Mouse (Mus musculus): ENCODE measurements around the gene Axdnd1. TPM values are rescaled to one million over a fixed set of nuclear protein-coding genes. Genes with fewer than 3 reads are reported as not detected.
"Not testable (repeated sequence)": the region's sequence is repeated elsewhere in the genome, so short reads cannot be mapped to it uniquely, and the experiment has no call there.

The Axdnd1 gene
- polyA plus RNA-seq, 1 experiment from 2014 or later: 0.36 TPM

DNA sequence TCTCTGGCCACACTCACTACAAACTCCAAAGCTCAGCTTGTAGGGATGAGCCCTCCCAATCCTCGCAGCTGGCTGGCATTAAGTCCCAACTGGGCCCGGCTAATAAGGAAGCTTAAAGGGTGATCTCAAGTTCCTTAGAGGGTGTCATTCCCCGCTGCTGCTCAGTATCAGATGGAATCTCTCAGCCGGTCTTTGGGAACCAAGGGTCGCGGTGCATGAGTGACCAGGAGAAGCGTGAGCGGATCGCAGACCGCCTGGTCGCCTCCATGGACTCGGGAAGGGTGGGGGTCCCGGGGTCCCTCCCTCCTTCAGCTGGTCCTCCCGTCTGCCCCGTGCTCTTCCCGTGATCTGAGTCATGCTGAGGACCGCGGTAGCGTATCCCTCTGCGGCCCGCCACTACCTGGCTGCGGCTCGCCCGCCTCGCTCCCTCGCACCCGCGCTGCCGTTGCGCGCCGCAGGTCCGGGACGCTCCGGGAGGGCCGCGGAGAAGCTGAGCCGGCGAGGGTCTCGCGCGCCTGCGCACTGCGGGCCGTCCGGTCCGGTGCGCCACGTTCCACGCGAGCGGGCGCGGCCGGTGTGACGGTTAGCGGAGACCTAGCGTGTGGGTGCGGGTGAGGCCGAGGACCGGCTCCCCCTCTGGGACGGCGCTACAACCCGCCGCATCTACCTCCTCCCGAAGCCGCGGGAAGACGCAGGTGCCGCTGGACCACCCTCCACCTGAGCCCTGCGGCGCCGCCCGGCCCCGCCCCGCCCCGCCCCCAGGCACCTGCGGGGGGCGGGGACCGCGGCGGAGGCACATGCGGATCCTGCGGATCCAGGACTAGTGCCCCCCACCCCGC is 117.8 kb downstream of the Axdnd1 start, which contains the start of gene Tdrd5:
Tdrd5 (minus strand) TSS at position 754 of the 839 bp plus-strand sequence.
- Histone ChIP-seq H3K4me2 (replicated peaks; ENCODE audit: low read depth, low read length) (peak within 1 kb of the TSS; percentile 99), H3K4me3 (ENCODE audit: low read length) (peak within 1 kb of the TSS; percentile 70), H3K27me3 (ENCODE audit: insufficient read depth, low read length) (peaks cover 40% of the 10 kb centered on the region), H3K9ac (replicated peaks; ENCODE audit: low read length) (peak within 1 kb of the TSS; percentile 60), H3K27ac (ENCODE audit: low read length) (no peak within 1 kb of the TSS), H3K36me3 (ENCODE audit: insufficient read depth, low read length) (no peaks in the 10 kb centered on the region), H3K9me3 (ENCODE audit: low read length) (0 out of 2 replicates have a peak, but pooled peaks cover 4% of the 10 kb centered on the region), H3K4me1 (ENCODE audit: insufficient read depth, low read length) (peaks cover 4% of the 10 kb centered on the region; the same call in 1 of the 2 replicates)
- ATAC-seq (ENCODE audit: low FRiP score, low TSS enrichment): peak; percentile 83
- WGBS: under 1% methylated on average over 72 of the region's 85 CpGs

DNA sequence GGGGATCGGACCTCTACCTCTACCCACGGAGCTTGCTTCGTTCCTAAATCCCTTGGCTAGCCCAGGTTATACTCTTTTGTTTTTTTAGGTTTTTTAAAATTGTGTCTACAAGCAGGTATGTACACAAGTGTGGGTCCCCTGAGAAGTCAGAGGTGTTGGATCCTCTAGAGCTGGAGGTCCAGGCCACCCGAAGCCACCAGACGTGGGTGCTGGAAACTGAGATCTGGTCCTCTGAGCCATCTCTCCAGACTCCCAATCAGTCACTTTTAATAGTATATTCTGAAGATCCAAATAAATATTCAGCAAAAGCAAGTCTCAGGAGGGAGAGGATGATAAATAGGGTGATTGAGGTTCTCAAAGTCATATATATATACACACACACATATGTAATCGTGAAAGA is 130.9 kb downstream of the Axdnd1 start:
- ATAC-seq (ENCODE audit: low FRiP score, low TSS enrichment): no peak
- H3K4me1 ChIP-seq (ENCODE audit: insufficient read depth, low read length): no peaks in the 10 kb centered on the region
- H3K36me3 ChIP-seq (ENCODE audit: insufficient read depth, low read length): no peaks in the 10 kb centered on the region
- no peaks in the 10 kb centered on the region for H3K9me3 ChIP-seq (ENCODE audit: low read length)
- 94% methylated on average over 6 of the region's 6 CpGs for WGBS
- no peak overlapping the region for H3K4me2 ChIP-seq (replicated peaks; ENCODE audit: low read depth, low read length)
- no peak overlapping the region for H3K4me3 ChIP-seq (ENCODE audit: low read length)
- no peak overlapping the region for H3K9ac ChIP-seq (replicated peaks; ENCODE audit: low read length)
- H3K27me3 ChIP-seq (ENCODE audit: insufficient read depth, low read length): no peaks in the 10 kb centered on the region
- H3K27ac ChIP-seq (ENCODE audit: low read length): no peak overlapping the region

DNA sequence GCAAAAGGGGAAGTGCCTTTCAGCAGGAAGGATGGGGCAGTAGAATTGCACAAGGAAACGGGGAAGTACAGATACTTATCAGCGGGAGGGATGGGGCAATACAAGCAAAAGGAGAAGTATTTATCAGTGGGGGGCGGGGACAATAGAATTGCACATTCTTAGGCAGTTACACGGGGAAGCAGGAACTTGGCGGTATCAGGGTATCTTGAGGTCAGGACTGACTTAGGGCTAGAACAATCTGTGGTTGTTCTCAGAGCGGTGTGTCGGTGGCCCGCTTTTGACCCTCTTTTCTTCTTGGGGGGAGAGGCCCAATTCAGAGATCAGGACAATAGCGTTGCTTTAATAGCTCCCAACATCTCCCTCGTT is 131.8 kb downstream of the Axdnd1 start:
- not testable (repeated sequence) for H3K27ac ChIP-seq (ENCODE audit: low read length); H3K9me3 ChIP-seq (ENCODE audit: low read length); H3K4me1 ChIP-seq (ENCODE audit: insufficient read depth, low read length); H3K4me3 ChIP-seq (ENCODE audit: low read length); ATAC-seq (ENCODE audit: low FRiP score, low TSS enrichment); H3K4me2 ChIP-seq (replicated peaks; ENCODE audit: low read depth, low read length); H3K36me3 ChIP-seq (ENCODE audit: insufficient read depth, low read length); H3K9ac ChIP-seq (replicated peaks; ENCODE audit: low read length); H3K27me3 ChIP-seq (ENCODE audit: insufficient read depth, low read length)
- 81% methylated on average over 10 of the region's 10 CpGs for WGBS

DNA sequence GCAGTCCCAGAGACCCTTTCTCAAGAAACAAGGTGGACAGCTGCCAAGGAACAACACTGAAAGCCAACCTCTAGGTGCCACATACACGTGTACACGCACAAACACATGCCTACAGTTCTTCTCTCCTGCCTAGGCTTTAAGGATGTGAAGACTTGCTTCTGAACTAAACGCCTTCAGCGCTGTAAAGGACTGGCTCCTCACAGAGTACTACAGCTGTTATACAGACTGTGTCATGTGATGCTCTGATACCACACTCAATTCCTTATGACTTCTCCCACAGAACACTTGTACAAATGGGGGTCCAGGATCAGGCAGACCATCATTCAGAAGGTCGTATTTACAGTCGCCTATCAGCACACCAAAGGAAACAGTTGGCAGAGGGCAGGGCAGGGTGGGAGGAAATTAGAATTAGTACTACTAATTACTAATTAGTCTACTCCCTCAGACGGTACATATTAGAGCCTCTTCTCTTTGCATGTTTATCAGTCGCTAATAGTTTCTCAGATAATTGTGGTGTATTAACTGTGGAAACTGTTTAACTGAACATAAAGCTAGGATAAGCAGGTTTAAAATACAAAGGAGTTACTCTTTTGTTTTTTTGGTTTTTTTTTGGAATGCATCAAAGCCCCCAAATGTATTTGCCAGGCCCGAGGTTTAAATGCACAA is 132.3 kb downstream of the Axdnd1 start:
- Histone ChIP-seq H3K4me3 (ENCODE audit: low read length) (no peak overlapping the region), H3K9me3 (ENCODE audit: low read length) (no peaks in the 10 kb centered on the region), H3K9ac (replicated peaks; ENCODE audit: low read length) (no peak overlapping the region), H3K27ac (ENCODE audit: low read length) (no peak overlapping the region), H3K4me1 (ENCODE audit: insufficient read depth, low read length) (no peaks in the 10 kb centered on the region), H3K36me3 (ENCODE audit: insufficient read depth, low read length) (no peaks in the 10 kb centered on the region), H3K4me2 (replicated peaks; ENCODE audit: low read depth, low read length) (no peak overlapping the region), H3K27me3 (ENCODE audit: insufficient read depth, low read length) (no peaks in the 10 kb centered on the region)
- 81% methylated on average over 9 of the region's 9 CpGs for whole genome bisulfite sequencing
- ATAC-seq (ENCODE audit: low FRiP score, low TSS enrichment): no peak

DNA sequence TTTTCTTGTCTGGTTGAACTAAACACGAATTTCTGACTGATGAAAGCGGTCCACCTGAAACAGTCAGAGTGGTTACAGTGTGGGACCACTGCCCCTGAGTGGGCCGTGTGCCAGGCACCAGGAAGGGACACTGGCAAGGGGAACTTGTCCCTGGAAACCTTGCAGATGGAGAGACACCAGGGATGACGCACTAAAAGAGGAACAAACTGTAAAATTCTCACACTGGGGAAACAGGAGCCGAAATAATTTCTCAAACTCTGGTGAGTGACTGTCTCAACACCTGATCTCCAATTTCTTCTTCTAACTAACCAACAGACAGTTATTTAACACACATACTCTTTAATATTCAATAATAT is 135.4 kb downstream of the Axdnd1 start:
- H3K9ac ChIP-seq (replicated peaks; ENCODE audit: low read length): no peak overlapping the region
- H3K4me3 ChIP-seq (ENCODE audit: low read length): no peak overlapping the region
- no peak overlapping the region for H3K27ac ChIP-seq (ENCODE audit: low read length)
- no peaks in the 10 kb centered on the region for H3K27me3 ChIP-seq (ENCODE audit: insufficient read depth, low read length)
- H3K4me2 ChIP-seq (replicated peaks; ENCODE audit: low read depth, low read length): no peak overlapping the region
- no peaks in the 10 kb centered on the region for H3K36me3 ChIP-seq (ENCODE audit: insufficient read depth, low read length)
- H3K4me1 ChIP-seq (ENCODE audit: insufficient read depth, low read length): no peaks in the 10 kb centered on the region
- H3K9me3 ChIP-seq (ENCODE audit: low read length): no peaks in the 10 kb centered on the region
- WGBS: 87% methylated on average over 5 of the region's 5 CpGs
- ATAC-seq (ENCODE audit: low FRiP score, low TSS enrichment): no peak

DNA sequence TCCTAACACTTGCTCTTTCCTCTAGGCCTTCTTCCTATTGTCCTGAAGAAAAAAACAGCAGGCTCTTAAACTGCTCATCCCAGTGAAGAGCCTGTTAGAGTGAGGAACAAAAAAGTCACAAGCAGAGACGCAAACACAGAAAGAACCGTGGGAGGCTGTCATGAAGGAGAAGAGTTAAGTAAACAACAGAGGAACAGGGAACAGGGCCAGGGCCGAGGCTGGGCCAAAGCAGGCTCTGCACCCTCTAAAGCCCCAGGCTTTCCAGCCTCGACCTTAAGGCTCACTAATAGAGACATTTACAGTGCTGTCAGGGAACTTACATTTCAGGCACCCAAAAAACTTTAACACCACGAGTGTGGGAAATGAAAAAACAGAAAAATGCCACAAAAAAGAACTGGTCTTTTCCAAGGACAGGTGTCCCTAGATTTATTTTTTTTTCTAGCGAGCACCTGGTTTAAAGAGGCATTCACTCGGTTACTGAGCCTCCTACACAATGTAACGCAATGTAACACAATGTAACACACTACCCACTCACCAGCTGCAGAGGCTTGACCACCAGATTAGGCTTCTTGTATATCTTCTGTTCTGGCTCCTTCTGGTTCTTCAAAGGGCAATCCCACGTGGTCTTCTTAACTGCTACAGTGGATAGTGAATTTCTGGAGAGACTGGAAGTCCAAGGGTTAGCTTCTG is 136.0 kb downstream of the Axdnd1 start:
- ATAC-seq (ENCODE audit: low FRiP score, low TSS enrichment): no peak
- H3K4me1 ChIP-seq (ENCODE audit: insufficient read depth, low read length): no peaks in the 10 kb centered on the region
- 42% methylated on average over 9 of the region's 9 CpGs for WGBS

DNA sequence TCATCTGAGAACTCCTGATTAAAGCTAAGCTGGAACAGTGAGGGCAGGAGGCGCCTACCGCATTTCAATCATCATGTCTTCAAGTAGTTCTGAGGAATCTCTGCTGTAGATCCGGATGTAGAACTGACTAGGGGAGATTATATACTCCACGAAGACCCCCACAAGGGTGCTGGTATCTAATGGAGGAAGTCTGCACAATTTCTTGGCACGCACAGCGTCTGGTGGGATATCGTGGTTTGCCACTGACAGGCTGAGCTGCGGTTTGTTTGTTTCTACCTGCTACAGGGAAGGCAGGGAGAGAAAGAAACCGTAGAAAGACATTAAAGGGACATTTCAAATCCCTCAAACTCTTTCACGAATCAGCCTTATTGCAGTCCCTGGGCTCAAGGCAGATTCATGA is 136.8 kb downstream of the Axdnd1 start:
- Histone ChIP-seq H3K36me3 (ENCODE audit: insufficient read depth, low read length) (no peaks in the 10 kb centered on the region), H3K9me3 (ENCODE audit: low read length) (no peaks in the 10 kb centered on the region), H3K27ac (ENCODE audit: low read length) (no peak overlapping the region), H3K4me3 (ENCODE audit: low read length) (no peak overlapping the region), H3K27me3 (ENCODE audit: insufficient read depth, low read length) (no peaks in the 10 kb centered on the region), H3K9ac (replicated peaks; ENCODE audit: low read length) (no peak overlapping the region), H3K4me2 (replicated peaks; ENCODE audit: low read depth, low read length) (no peak overlapping the region), H3K4me1 (ENCODE audit: insufficient read depth, low read length) (no peaks in the 10 kb centered on the region)
- ATAC-seq (ENCODE audit: low FRiP score, low TSS enrichment): no peak
- WGBS: 74% methylated on average over 10 of the region's 10 CpGs

More for the DNA sequence above, 136.0 kb downstream of the Axdnd1 start:
- no peak overlapping the region for H3K4me2 ChIP-seq (replicated peaks; ENCODE audit: low read depth, low read length)
- no peaks in the 10 kb centered on the region for H3K9me3 ChIP-seq (ENCODE audit: low read length)
- no peaks in the 10 kb centered on the region for H3K36me3 ChIP-seq (ENCODE audit: insufficient read depth, low read length)
- no peak overlapping the region for H3K27ac ChIP-seq (ENCODE audit: low read length)
- no peak overlapping the region for H3K9ac ChIP-seq (replicated peaks; ENCODE audit: low read length)
- H3K27me3 ChIP-seq (ENCODE audit: insufficient read depth, low read length): no peaks in the 10 kb centered on the region
- no peak overlapping the region for H3K4me3 ChIP-seq (ENCODE audit: low read length)

DNA sequence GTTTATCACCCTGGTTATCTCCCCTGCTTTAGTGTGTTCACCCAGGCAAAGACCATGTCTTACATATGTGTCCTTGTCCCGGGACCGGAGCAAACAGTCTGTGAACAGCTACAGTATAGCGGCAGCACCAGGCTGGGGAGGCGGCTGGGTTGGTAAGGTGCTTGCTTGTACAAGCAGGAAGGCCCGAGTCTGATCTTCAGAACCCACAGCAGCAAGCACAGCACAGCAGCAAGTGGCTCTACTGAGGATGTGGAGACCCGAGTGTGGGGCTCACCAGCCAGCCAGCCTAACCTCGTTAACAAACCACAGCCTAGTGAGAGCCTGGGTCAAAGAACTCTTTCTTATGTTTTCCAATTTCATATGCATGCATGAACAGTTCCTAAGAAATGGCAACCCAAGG is 140.8 kb downstream of the Axdnd1 start:
- no peaks in the 10 kb centered on the region for H3K9me3 ChIP-seq (ENCODE audit: low read length)
- 84% methylated on average over 7 of the region's 7 CpGs for WGBS
- no peak for ATAC-seq (ENCODE audit: low FRiP score, low TSS enrichment)

DNA sequence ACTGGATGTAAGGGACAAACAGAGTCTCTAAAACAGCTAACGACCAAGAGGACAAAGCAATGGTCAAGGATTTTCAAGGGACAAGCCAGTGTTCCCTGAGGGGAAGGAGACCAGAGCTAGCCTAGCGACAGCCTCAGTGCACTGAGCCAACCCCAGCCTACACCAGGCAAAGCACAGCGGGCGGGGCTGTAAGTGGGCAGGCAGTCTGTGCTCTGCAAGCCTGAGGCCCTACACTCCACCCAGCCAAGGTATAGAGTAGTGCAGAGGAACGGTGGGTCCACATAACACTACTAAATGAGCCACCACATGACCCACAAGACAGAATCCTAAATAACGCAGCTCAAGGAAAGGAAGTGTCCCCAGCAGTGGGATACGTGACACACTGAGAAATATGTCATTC is 147.3 kb downstream of the Axdnd1 start:
- no peaks in the 10 kb centered on the region for H3K36me3 ChIP-seq (ENCODE audit: insufficient read depth, low read length)
- no peak for ATAC-seq (ENCODE audit: low FRiP score, low TSS enrichment)
- no peaks in the 10 kb centered on the region for H3K9me3 ChIP-seq (ENCODE audit: low read length)
- H3K4me2 ChIP-seq (replicated peaks; ENCODE audit: low read depth, low read length): no peak overlapping the region
- H3K4me1 ChIP-seq (ENCODE audit: insufficient read depth, low read length): no peaks in the 10 kb centered on the region
- no peak overlapping the region for H3K27ac ChIP-seq (ENCODE audit: low read length)
- H3K27me3 ChIP-seq (ENCODE audit: insufficient read depth, low read length): no peaks in the 10 kb centered on the region
- H3K4me3 ChIP-seq (ENCODE audit: low read length): no peak overlapping the region
- WGBS: 58% methylated on average over 7 of the region's 7 CpGs
- H3K9ac ChIP-seq (replicated peaks; ENCODE audit: low read length): no peak overlapping the region

More for the DNA sequence above, 140.8 kb downstream of the Axdnd1 start:
- no peak overlapping the region for H3K9ac ChIP-seq (replicated peaks; ENCODE audit: low read length)
- no peak overlapping the region for H3K4me3 ChIP-seq (ENCODE audit: low read length)
- H3K27me3 ChIP-seq (ENCODE audit: insufficient read depth, low read length): no peaks in the 10 kb centered on the region
- no peaks in the 10 kb centered on the region for H3K4me1 ChIP-seq (ENCODE audit: insufficient read depth, low read length)
- no peak overlapping the region for H3K27ac ChIP-seq (ENCODE audit: low read length)
- H3K36me3 ChIP-seq (ENCODE audit: insufficient read depth, low read length): no peaks in the 10 kb centered on the region
- no peak overlapping the region for H3K4me2 ChIP-seq (replicated peaks; ENCODE audit: low read depth, low read length)

All from kidney, embryonic 16.5 days (tissue).